Mouse (Mus musculus) liver, postnatal 0 days (tissue): ENCODE data around the gene Gpr33. TPM values are rescaled to one million over a fixed set of nuclear protein-coding genes. Genes with fewer than 3 reads are reported as not detected.

ENCODE experiments used
- ATAC-seq: fragments of 200-750 bp; cut with Nextera tagmentation; 2 replicates; pipeline ENCODE4 v1.8.0; 2017; ENCODE audit warnings: mild to moderate bottlenecking, moderate library complexity
- DNase-seq: peaks from one replicate; pipeline ENCODE4 v3.0.0-alpha.2; 2016
- H3K27ac ChIP-seq: fragments of 300-500 bp; sonication (generic); 2 replicates; pipeline ENCODE4 v1.5.1; 2014; ENCODE audit warnings: antibody characterized with exemption, moderate library complexity, mild to moderate bottlenecking, low read depth
- H3K27me3 ChIP-seq: fragments of 300-500 bp; sonication (generic); 2 replicates; pipeline ENCODE4 v1.6.1; 2014; ENCODE audit warnings: low read length, control low read depth, mixed read lengths; ENCODE audit not compliant: insufficient read depth
- H3K36me3 ChIP-seq: fragments of 300-500 bp; sonication (generic); replicated peaks from 2 replicates; pipeline ENCODE4 v1.6.1; 2014; ENCODE audit warnings: mild to moderate bottlenecking, control low read depth, low read length, moderate library complexity, mixed read lengths; ENCODE audit not compliant: insufficient read depth
- H3K4me1 ChIP-seq: fragments of 300-500 bp; sonication (generic); 2 replicates; pipeline ENCODE4 v1.6.1; 2014; ENCODE audit warnings: antibody characterized with exemption, mild to moderate bottlenecking, control low read depth; ENCODE audit not compliant: insufficient read depth
- H3K4me2 ChIP-seq: fragments of 300-500 bp; sonication (generic); 2 replicates; pipeline ENCODE4 v1.6.1; 2014; ENCODE audit warnings: low read depth, mild to moderate bottlenecking, low read length, moderate library complexity, mixed read lengths
- H3K4me3 ChIP-seq: fragments of 300-500 bp; sonication (generic); 2 replicates; pipeline ENCODE4 v1.5.1; 2014; ENCODE audit warnings: low read depth, low read length
- H3K9ac ChIP-seq: fragments of 300-500 bp; sonication (generic); replicated peaks from 2 replicates; pipeline ENCODE4 v1.6.1; 2014; ENCODE audit warnings: mild to moderate bottlenecking, moderate library complexity
- H3K9me3 ChIP-seq: fragments of 300-500 bp; sonication (generic); 2 replicates; pipeline ENCODE4 v1.6.1; 2016; ENCODE audit warnings: mild to moderate bottlenecking, control low read depth, low read length, mixed read lengths
- CTCF ChIP-seq: sonication (generic); IDR thresholded peaks from 2 replicates; pipeline ENCODE4 v1.5.1; 2016; ENCODE audit warnings: antibody characterized with exemption, low read depth
- EP300 ChIP-seq: IDR thresholded peaks from 2 replicates; pipeline ENCODE4 v1.6.1; 2016; ENCODE audit warnings: antibody characterized with exemption, low read depth, mild to moderate bottlenecking
- WGBS: fragments of 180-500 bp; shearing (Covaris S2); extraction: QIAGEN DNeasy Blood & Tissue Kit; methylation state at CpG from one replicate; pipeline ENCODE4 v1.1.7; 2014; ENCODE audit not compliant: insufficient replicate concordance; 5-methylcytosine and 5-hydroxymethylcytosine counted together
- polyA plus RNA-seq: library from polyadenylated mRNA; unstranded; fragments of >200 nt; fragmentation: Nextera tagmentation; extraction: Ambion mirVana; gene quantifications from 2 replicates; pipeline ENCODE4 v1.2.1, GENCODE M21; 2015

Gene Gpr33
- polyA plus RNA-seq, 1 experiment from 2014 or later: not detected

GRCm38 (mm10) chr12:52006633-52006994, 21.2 kb downstream of the Gpr33 start:
- Histone ChIP-seq H3K4me2 (peak overlapping the region; percentile 83), H3K36me3 (no peaks in the 10 kb centered on the region; the same call in 1 of the 2 replicates), H3K9me3 (no peaks in the 10 kb centered on the region), H3K9ac (peak overlapping the region; percentile 92; the same call in 1 of the 2 replicates), H3K27me3 (no peaks in the 10 kb centered on the region), H3K27ac (no peak overlapping the region), H3K4me1 (peaks cover 3% of the 10 kb centered on the region; the same call in 1 of the 2 replicates), H3K4me3 (peak overlapping the region; percentile 84)
- TF ChIP-seq EP300 (no peak), CTCF (no peak)
- ATAC-seq: peak; percentile 32
- 41% methylated on average over 5 of the region's 5 CpGs for WGBS
- DNase-seq: no peak

DNA sequence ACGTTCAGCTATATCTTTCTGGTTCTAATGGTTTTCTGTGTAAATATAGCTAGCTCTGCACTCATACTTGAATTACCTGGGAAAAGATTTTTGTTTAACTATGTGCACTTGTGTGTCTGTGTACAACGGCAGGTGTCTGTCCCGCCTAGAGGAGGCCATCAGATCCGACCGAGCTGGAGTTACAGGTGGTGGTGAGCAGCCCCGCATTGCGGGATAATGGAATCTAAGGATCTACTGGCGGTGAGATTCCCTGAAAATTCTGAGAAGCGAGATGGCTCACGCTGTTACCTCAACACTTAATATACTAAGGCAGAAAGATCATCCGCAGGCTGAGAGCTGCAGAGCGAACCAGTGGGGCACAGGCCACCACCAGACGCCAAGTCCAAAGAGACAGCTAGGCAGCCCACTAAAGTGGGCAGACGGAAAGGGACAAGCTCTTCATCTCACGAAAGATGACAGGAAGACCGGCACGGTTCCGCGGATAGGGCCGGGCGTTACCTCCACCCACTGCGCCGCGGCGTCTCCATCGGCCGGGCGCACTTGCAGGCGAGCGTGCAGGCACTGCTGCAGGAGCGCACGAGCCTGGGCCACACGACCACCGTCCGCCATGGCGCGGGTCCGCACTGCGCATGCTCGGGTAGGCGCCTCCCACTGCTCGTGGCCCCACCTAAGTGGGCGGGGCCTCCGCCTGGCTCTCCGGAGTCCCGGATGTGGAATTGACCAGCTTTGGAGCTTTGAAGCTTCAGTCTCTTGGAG, 21.8 kb downstream of the Gpr33 start, which contains the start of gene Dtd2:
Gene Dtd2, minus strand, starts transcription at position 625 of the 756 bp plus-strand sequence.
- H3K36me3 ChIP-seq: no peaks in the 10 kb centered on the region; the same call in 1 of the 2 replicates
- H3K27me3 ChIP-seq: no peaks in the 10 kb centered on the region
- H3K9me3 ChIP-seq: no peaks in the 10 kb centered on the region
- 2% methylated on average over 46 of the region's 46 CpGs for WGBS
- H3K4me2 ChIP-seq: peak within 1 kb of the TSS; percentile 83
- peak within 1 kb of the TSS; percentile 92 for H3K9ac ChIP-seq
- no peak for TF ChIP-seq EP300
- TF ChIP-seq CTCF: no peak
- peak; percentile 97 for ATAC-seq
- DNase-seq: peak; percentile 95
- peaks cover 3% of the 10 kb centered on the region; the same call in 1 of the 2 replicates for H3K4me1 ChIP-seq
- peak within 1 kb of the TSS; percentile 63 for H3K27ac ChIP-seq
- peak within 1 kb of the TSS; percentile 84 for H3K4me3 ChIP-seq

GRCm38 (mm10) chr12:52002746-52003145, 25.1 kb downstream of the Gpr33 start:
- Histone ChIP-seq H3K4me1 (peaks cover 3% of the 10 kb centered on the region; the same call in 1 of the 2 replicates), H3K27me3 (no peaks in the 10 kb centered on the region), H3K36me3 (peaks cover 14% of the 10 kb centered on the region), H3K27ac (no peak overlapping the region), H3K4me2 (no peak overlapping the region), H3K4me3 (no peak overlapping the region), H3K9me3 (no peaks in the 10 kb centered on the region), H3K9ac (no peak overlapping the region)
- TF ChIP-seq EP300: no peak
- TF ChIP-seq CTCF: no peak
- ATAC-seq (no peak), DNase-seq (no peak)
- 81% methylated on average over 3 of the region's 3 CpGs for WGBS

GRCm38 (mm10) chr12:52001544-52001943, 26.3 kb downstream of the Gpr33 start:
- peaks cover under 1% of the 10 kb centered on the region; the same call in 1 of the 2 replicates for H3K4me1 ChIP-seq
- 24% methylated on average over 4 of the region's 4 CpGs for WGBS
- DNase-seq: peak; percentile 43

GRCm38 (mm10) chr12:51998366-51998932, 29.4 kb downstream of the Gpr33 start:
- Histone ChIP-seq H3K4me2 (no peak overlapping the region), H3K27ac (peak overlapping the region; percentile 44; the same call in 1 of the 2 replicates), H3K9me3 (no peaks in the 10 kb centered on the region), H3K36me3 (peaks cover 22% of the 10 kb centered on the region), H3K4me3 (no peak overlapping the region), H3K4me1 (no peaks in the 10 kb centered on the region), H3K27me3 (no peaks in the 10 kb centered on the region), H3K9ac (no peak overlapping the region)
- no peak for DNase-seq
- 57% methylated on average over 9 of the region's 9 CpGs for WGBS
- ATAC-seq: peak; percentile 57
- TF ChIP-seq CTCF: no peak
- no peak; the same call in 1 of the 2 replicates for TF ChIP-seq EP300

More at GRCm38 (mm10) chr12:52001544-52001943, 26.3 kb downstream of the Gpr33 start:
- Histone ChIP-seq H3K36me3 (peaks cover 22% of the 10 kb centered on the region), H3K9ac (no peak overlapping the region), H3K4me3 (no peak overlapping the region), H3K4me2 (no peak overlapping the region), H3K9me3 (no peaks in the 10 kb centered on the region), H3K27ac (no peak overlapping the region), H3K27me3 (no peaks in the 10 kb centered on the region)
- peak; percentile 24; the same call in 1 of the 2 replicates for ATAC-seq
- TF ChIP-seq EP300 (no peak), CTCF (peak; percentile 83)
